Mouse (Mus musculus): ENCODE results near the gene Ino80b. TPM values are rescaled to one million over a fixed set of nuclear protein-coding genes. Genes with fewer than 3 reads are reported as not detected.
"Not testable (repeated sequence)": the region's sequence is repeated elsewhere in the genome, so short reads cannot be mapped to it uniquely, and the experiment has no call there.

Gene Ino80b
- polyA plus RNA-seq, 1 experiment: 25.1 TPM

GRCm38 (mm10) chr6:83161442-83161841, 36.2 kb upstream of the Ino80b start:
- Histone ChIP-seq H3K4me3 (ENCODE audit: insufficient read depth, low read length) (peak overlapping the region; percentile 56), H3K4me1 (ENCODE audit: control insufficient read depth, insufficient read depth, low read length) (peaks cover 6% of the 10 kb centered on the region), H3K27ac (ENCODE audit: insufficient read depth, low read depth, low read length) (no peak overlapping the region)
- TF ChIP-seq POLR2A (IDR thresholded peaks at IDR 0.05; ENCODE audit: borderline replicate concordance, low read depth, low read length) (no peak), CTCF (IDR thresholded peaks at IDR 0.05; ENCODE audit: low read depth, low read length) (no peak)

GRCm38 (mm10) chr6:83159456-83159855, 34.2 kb upstream of the Ino80b start:
- not testable (repeated sequence) for H3K27ac ChIP-seq (ENCODE audit: insufficient read depth, low read depth, low read length); H3K4me3 ChIP-seq (ENCODE audit: insufficient read depth, low read length); H3K4me1 ChIP-seq (ENCODE audit: control insufficient read depth, insufficient read depth, low read length)

- TF ChIP-seq CTCF (IDR thresholded peaks at IDR 0.05; ENCODE audit: low read depth, low read length): no peak
- TF ChIP-seq POLR2A (IDR thresholded peaks at IDR 0.05; ENCODE audit: borderline replicate concordance, low read depth, low read length): no peak
- Histone ChIP-seq H3K4me1 (ENCODE audit: control insufficient read depth, insufficient read depth, low read length) (no peaks in the 10 kb centered on the region), H3K4me3 (ENCODE audit: insufficient read depth, low read length) (peak within 1 kb of the TSS; percentile 74), H3K27ac (ENCODE audit: insufficient read depth, low read depth, low read length) (no peak within 1 kb of the TSS)
Observed at GRCm38 (mm10) chr6:83156259-83156684, 31.0 kb upstream of the Ino80b start, which contains the start of the genes Wdr54 and 1700003E16Rik. Gene Wdr54 (minus strand): TSS chr6:83156397. Gene 1700003E16Rik (plus strand): TSS chr6:83156404.

GRCm38 (mm10) chr6:83155552-83156238, 30.5 kb upstream of the Ino80b start:
- Histone ChIP-seq H3K4me1 (ENCODE audit: control insufficient read depth, insufficient read depth, low read length) (no peaks in the 10 kb centered on the region), H3K27ac (ENCODE audit: insufficient read depth, low read depth, low read length) (no peak overlapping the region)

GRCm38 (mm10) chr6:83153485-83153884, 28.3 kb upstream of the Ino80b start:
- TF ChIP-seq POLR2A (IDR thresholded peaks at IDR 0.05; ENCODE audit: borderline replicate concordance, low read depth, low read length) (no peak), CTCF (IDR thresholded peaks at IDR 0.05; ENCODE audit: low read depth, low read length) (no peak)
- H3K27ac ChIP-seq (ENCODE audit: insufficient read depth, low read depth, low read length): no peak overlapping the region
- no peak overlapping the region for H3K4me3 ChIP-seq (ENCODE audit: insufficient read depth, low read length)
- H3K4me1 ChIP-seq (ENCODE audit: control insufficient read depth, insufficient read depth, low read length): no peaks in the 10 kb centered on the region

More at GRCm38 (mm10) chr6:83155552-83156238, 30.5 kb upstream of the Ino80b start:
- peak overlapping the region; percentile 74 for H3K4me3 ChIP-seq (ENCODE audit: insufficient read depth, low read length)
- no peak for TF ChIP-seq POLR2A (IDR thresholded peaks at IDR 0.05; ENCODE audit: borderline replicate concordance, low read depth, low read length)
- TF ChIP-seq CTCF (IDR thresholded peaks at IDR 0.05; ENCODE audit: low read depth, low read length): no peak

GRCm38 (mm10) chr6:83153038-83153437, 27.8 kb upstream of the Ino80b start:
- Histone ChIP-seq H3K4me3 (ENCODE audit: insufficient read depth, low read length) (no peak overlapping the region), H3K27ac (ENCODE audit: insufficient read depth, low read depth, low read length) (no peak overlapping the region), H3K4me1 (ENCODE audit: control insufficient read depth, insufficient read depth, low read length) (no peaks in the 10 kb centered on the region)
- TF ChIP-seq POLR2A (IDR thresholded peaks at IDR 0.05; ENCODE audit: borderline replicate concordance, low read depth, low read length): no peak
- TF ChIP-seq CTCF (IDR thresholded peaks at IDR 0.05; ENCODE audit: low read depth, low read length): no peak

- H3K4me1 ChIP-seq (ENCODE audit: control insufficient read depth, insufficient read depth, low read length): no peaks in the 10 kb centered on the region
- no peak for TF ChIP-seq CTCF (IDR thresholded peaks at IDR 0.05; ENCODE audit: low read depth, low read length)
- TF ChIP-seq POLR2A (IDR thresholded peaks at IDR 0.05; ENCODE audit: borderline replicate concordance, low read depth, low read length): no peak
- no peak overlapping the region for H3K4me3 ChIP-seq (ENCODE audit: insufficient read depth, low read length)
- no peak overlapping the region for H3K27ac ChIP-seq (ENCODE audit: insufficient read depth, low read depth, low read length)
Observed at GRCm38 (mm10) chr6:83151721-83152120, 26.5 kb upstream of the Ino80b start.

GRCm38 (mm10) chr6:83147280-83147679, 22.0 kb upstream of the Ino80b start:
- H3K4me1 ChIP-seq (ENCODE audit: control insufficient read depth, insufficient read depth, low read length): peaks cover 5% of the 10 kb centered on the region; the same call in 1 of the 2 replicates
- no peak for TF ChIP-seq POLR2A (IDR thresholded peaks at IDR 0.05; ENCODE audit: borderline replicate concordance, low read depth, low read length)
- no peak for TF ChIP-seq CTCF (IDR thresholded peaks at IDR 0.05; ENCODE audit: low read depth, low read length)
- no peak overlapping the region for H3K4me3 ChIP-seq (ENCODE audit: insufficient read depth, low read length)
- no peak overlapping the region for H3K27ac ChIP-seq (ENCODE audit: insufficient read depth, low read depth, low read length)

- H3K27ac ChIP-seq (ENCODE audit: insufficient read depth, low read depth, low read length): no peak overlapping the region
- no peak for TF ChIP-seq CTCF (IDR thresholded peaks at IDR 0.05; ENCODE audit: low read depth, low read length)
- TF ChIP-seq POLR2A (IDR thresholded peaks at IDR 0.05; ENCODE audit: borderline replicate concordance, low read depth, low read length): no peak
- peaks cover 9% of the 10 kb centered on the region for H3K4me1 ChIP-seq (ENCODE audit: control insufficient read depth, insufficient read depth, low read length)
- H3K4me3 ChIP-seq (ENCODE audit: insufficient read depth, low read length): no peak overlapping the region
Observed at GRCm38 (mm10) chr6:83145805-83146204, 20.6 kb upstream of the Ino80b start.

- Histone ChIP-seq H3K27ac (ENCODE audit: insufficient read depth, low read depth, low read length) (no peak overlapping the region), H3K4me1 (ENCODE audit: control insufficient read depth, insufficient read depth, low read length) (peaks cover 9% of the 10 kb centered on the region), H3K4me3 (ENCODE audit: insufficient read depth, low read length) (no peak overlapping the region)
- no peak for TF ChIP-seq CTCF (IDR thresholded peaks at IDR 0.05; ENCODE audit: low read depth, low read length)
Observed at GRCm38 (mm10) chr6:83145209-83145608, 20.0 kb upstream of the Ino80b start.

All from bone marrow macrophage, adult 2 months (primary cell).